Mouse (Mus musculus): ENCODE data around the gene Ngp. TPM values are rescaled to one million over a fixed set of nuclear protein-coding genes. Genes with fewer than 3 reads are reported as not detected.

Ngp gene
- polyA plus RNA-seq, 1 experiment: not detected

DNA sequence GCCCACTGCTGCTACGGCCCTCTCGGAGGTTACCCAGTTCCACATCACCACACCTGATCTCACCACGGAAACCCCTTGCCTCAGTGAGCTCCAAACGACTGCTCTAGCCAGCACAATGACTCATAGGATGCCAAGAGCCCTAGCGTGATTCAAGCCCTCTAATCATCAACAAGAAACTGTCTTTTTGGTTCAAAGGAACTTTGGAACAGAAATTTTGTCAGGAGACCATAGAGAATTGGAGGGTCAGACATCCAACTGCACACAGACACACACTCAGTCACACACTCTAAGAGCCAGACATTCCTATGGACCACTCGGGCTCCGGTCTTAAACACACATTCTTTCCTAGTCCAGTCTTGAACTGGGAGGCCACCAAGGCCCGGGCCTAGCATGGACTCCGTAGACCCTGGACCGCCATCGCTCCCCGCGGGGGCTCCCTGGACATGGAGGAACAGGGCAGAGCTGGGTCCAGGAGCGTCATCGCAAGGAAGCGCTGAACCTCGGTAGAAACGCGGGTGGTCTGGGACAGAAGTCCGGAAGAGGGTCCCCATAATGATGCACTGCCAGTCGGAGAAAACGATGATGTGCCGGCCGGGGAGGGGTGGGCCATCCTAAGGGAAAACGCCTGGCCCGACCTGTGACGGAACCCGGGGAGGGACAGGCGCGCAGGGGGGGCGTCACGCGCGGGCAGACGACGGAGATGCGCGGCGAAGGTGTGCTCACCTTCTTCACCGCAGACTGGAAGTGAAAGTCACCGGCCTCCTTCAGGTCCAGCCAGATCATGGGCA is 12.0 kb upstream of the Ngp start:
- Histone ChIP-seq H3K4me3 (ENCODE audit: insufficient read depth, low read depth, low read length) (peak overlapping the region; percentile 88), H3K4me1 (ENCODE audit: control insufficient read depth, insufficient read depth, insufficient read length, low read length) (peaks cover 3% of the 10 kb centered on the region; the same call in 1 of the 2 replicates), H3K27ac (replicated peaks; ENCODE audit: low read depth, low read length) (peak overlapping the region; percentile 13)

- peaks cover 3% of the 10 kb centered on the region; the same call in 1 of the 2 replicates for H3K4me1 ChIP-seq (ENCODE audit: control insufficient read depth, insufficient read depth, insufficient read length, low read length)
- peak within 1 kb of the TSS; percentile 88 for H3K4me3 ChIP-seq (ENCODE audit: insufficient read depth, low read depth, low read length)
- H3K27ac ChIP-seq (replicated peaks; ENCODE audit: low read depth, low read length): peak within 1 kb of the TSS; percentile 69
Measured at GRCm38 (mm10) chr9:110408099-110408773, 11.3 kb upstream of the Ngp start, which contains the start of gene Ptpn23. Ptpn23 (minus strand) TSS chr9:110408213.

DNA sequence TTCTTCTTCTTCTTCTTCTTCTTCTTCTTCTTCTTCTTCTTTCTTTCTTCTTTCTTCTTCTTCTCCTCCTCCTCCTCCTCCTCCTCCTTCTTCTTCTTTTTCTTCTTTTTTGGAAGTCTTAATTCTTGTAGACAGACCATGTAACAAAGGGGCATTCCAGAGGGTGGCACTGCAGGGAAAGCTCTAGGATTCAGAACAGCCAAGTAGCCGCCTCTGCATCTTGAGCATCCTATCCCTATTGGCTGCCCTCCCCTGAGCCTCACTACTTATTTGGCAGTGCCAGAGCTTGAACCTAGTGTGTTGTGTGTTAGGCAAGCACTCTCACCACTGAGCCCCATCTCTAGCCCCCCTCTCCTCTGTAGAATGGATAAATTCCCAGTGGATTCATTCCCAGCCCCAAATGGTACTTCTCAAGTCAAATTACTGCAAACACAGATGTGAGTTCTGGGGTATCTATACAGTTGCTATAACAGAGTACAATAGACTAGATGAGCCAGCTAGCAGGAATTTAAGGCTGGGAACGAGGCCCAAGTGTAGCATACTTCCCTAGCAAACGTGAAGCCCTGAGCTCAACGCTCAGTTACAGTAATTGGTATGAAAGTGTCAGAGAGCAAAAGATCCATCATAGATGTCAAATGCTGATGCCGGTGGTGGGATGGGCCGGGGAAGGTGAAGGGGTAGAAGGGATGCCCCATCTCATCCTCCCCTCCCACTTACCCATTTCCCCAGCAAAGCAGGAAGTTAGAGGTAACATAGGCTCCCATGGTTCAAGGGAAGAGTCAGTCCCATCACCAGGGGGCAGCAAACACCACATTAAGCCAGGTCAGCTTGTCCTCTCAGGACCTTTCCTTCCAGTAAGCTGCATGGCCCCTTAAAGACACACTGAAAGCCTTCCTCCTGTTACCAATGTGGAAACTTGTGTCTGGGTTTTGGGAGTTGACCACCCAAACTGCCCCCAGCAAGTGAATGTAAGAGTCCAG is 8.3 kb upstream of the Ngp start:
- H3K4me1 ChIP-seq (ENCODE audit: control insufficient read depth, insufficient read depth, insufficient read length, low read length): peaks cover 3% of the 10 kb centered on the region; the same call in 1 of the 2 replicates
- H3K27ac ChIP-seq (replicated peaks; ENCODE audit: low read depth, low read length): no peak overlapping the region
- H3K4me3 ChIP-seq (ENCODE audit: insufficient read depth, low read depth, low read length): no peak overlapping the region

- Histone ChIP-seq H3K4me1 (ENCODE audit: control insufficient read depth, insufficient read depth, insufficient read length, low read length) (no peaks in the 10 kb centered on the region), H3K27ac (replicated peaks; ENCODE audit: low read depth, low read length) (no peak overlapping the region), H3K4me3 (ENCODE audit: insufficient read depth, low read depth, low read length) (no peak overlapping the region)
Measured at GRCm38 (mm10) chr9:110412926-110413325, 6.6 kb upstream of the Ngp start.

DNA sequence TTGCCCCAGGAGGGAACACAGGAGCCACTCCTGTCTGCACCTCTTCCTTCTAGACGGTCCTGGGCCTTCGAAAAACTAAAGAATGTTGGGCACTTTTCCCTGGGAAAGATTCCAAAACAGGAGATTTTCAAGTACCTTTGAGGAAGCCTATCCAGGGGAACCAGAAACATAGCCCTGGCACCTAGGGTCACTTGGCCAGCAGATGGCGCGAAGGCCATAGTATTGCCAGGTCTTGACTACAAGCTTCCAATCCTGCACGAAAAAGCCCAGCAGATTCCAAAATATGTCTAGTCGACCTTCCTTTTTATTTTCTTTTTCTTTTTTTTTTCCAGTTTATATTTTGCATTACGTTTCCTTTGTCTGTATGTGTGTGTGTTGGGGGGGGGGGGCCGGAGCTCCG is 5.8 kb upstream of the Ngp start:
- no peak overlapping the region for H3K27ac ChIP-seq (replicated peaks; ENCODE audit: low read depth, low read length)
- no peaks in the 10 kb centered on the region for H3K4me1 ChIP-seq (ENCODE audit: control insufficient read depth, insufficient read depth, insufficient read length, low read length)
- no peak overlapping the region for H3K4me3 ChIP-seq (ENCODE audit: insufficient read depth, low read depth, low read length)

GRCm38 (mm10) chr9:110431241-110431640 is 11.7 kb downstream of the Ngp start:
- Histone ChIP-seq H3K4me3 (ENCODE audit: insufficient read depth, low read depth, low read length) (no peak overlapping the region), H3K27ac (replicated peaks; ENCODE audit: low read depth, low read length) (no peak overlapping the region), H3K4me1 (ENCODE audit: control insufficient read depth, insufficient read depth, insufficient read length, low read length) (no peaks in the 10 kb centered on the region)

GRCm38 (mm10) chr9:110433045-110433444 is 13.5 kb downstream of the Ngp start:
- no peak overlapping the region for H3K4me3 ChIP-seq (ENCODE audit: insufficient read depth, low read depth, low read length)
- H3K27ac ChIP-seq (replicated peaks; ENCODE audit: low read depth, low read length): no peak overlapping the region
- H3K4me1 ChIP-seq (ENCODE audit: control insufficient read depth, insufficient read depth, insufficient read length, low read length): no peaks in the 10 kb centered on the region

- Histone ChIP-seq H3K4me1 (ENCODE audit: control insufficient read depth, insufficient read depth, insufficient read length, low read length) (no peaks in the 10 kb centered on the region), H3K4me3 (ENCODE audit: insufficient read depth, low read depth, low read length) (no peak overlapping the region), H3K27ac (replicated peaks; ENCODE audit: low read depth, low read length) (no peak overlapping the region)
Measured at GRCm38 (mm10) chr9:110436041-110436440, 16.5 kb downstream of the Ngp start.

GRCm38 (mm10) chr9:110440049-110440448 is 20.5 kb downstream of the Ngp start:
- H3K27ac ChIP-seq (replicated peaks; ENCODE audit: low read depth, low read length): no peak overlapping the region
- H3K4me1 ChIP-seq (ENCODE audit: control insufficient read depth, insufficient read depth, insufficient read length, low read length): no peaks in the 10 kb centered on the region
- H3K4me3 ChIP-seq (ENCODE audit: insufficient read depth, low read depth, low read length): no peak overlapping the region

GRCm38 (mm10) chr9:110440559-110440958 is 21.0 kb downstream of the Ngp start:
- H3K4me1 ChIP-seq (ENCODE audit: control insufficient read depth, insufficient read depth, insufficient read length, low read length): no peaks in the 10 kb centered on the region
- no peak overlapping the region for H3K27ac ChIP-seq (replicated peaks; ENCODE audit: low read depth, low read length)
- H3K4me3 ChIP-seq (ENCODE audit: insufficient read depth, low read depth, low read length): no peak overlapping the region

GRCm38 (mm10) chr9:110448356-110448755 is 28.8 kb downstream of the Ngp start:
- Histone ChIP-seq H3K4me1 (ENCODE audit: control insufficient read depth, insufficient read depth, insufficient read length, low read length) (no peaks in the 10 kb centered on the region), H3K4me3 (ENCODE audit: insufficient read depth, low read depth, low read length) (no peak overlapping the region), H3K27ac (replicated peaks; ENCODE audit: low read depth, low read length) (no peak overlapping the region)

- H3K27ac ChIP-seq (replicated peaks; ENCODE audit: low read depth, low read length): no peak overlapping the region
- no peaks in the 10 kb centered on the region for H3K4me1 ChIP-seq (ENCODE audit: control insufficient read depth, insufficient read depth, insufficient read length, low read length)
- H3K4me3 ChIP-seq (ENCODE audit: insufficient read depth, low read depth, low read length): no peak overlapping the region
Measured at GRCm38 (mm10) chr9:110448857-110449617, 29.5 kb downstream of the Ngp start.

DNA sequence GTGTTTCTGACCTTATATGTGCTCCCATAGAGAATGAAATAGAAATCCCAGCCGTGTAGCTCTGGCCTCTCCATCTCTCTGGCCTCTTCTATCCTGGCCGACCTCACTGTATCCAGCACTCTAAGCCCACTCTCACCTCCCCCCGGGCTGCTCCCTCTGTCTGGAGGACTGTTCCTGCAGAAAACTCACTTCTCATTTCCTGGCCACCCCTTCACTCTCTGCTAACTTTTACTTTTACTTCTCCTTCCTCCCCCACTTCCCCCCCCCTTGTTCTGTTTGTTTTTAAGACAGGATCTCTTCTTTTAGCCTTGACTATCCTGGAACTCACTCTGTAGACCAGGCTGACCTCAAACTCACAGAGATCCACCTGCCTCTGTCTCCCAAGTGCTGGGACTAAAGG is 33.0 kb downstream of the Ngp start:
- H3K4me3 ChIP-seq (ENCODE audit: insufficient read depth, low read depth, low read length): no peak overlapping the region
- H3K4me1 ChIP-seq (ENCODE audit: control insufficient read depth, insufficient read depth, insufficient read length, low read length): no peaks in the 10 kb centered on the region
- no peak overlapping the region for H3K27ac ChIP-seq (replicated peaks; ENCODE audit: low read depth, low read length)

DNA sequence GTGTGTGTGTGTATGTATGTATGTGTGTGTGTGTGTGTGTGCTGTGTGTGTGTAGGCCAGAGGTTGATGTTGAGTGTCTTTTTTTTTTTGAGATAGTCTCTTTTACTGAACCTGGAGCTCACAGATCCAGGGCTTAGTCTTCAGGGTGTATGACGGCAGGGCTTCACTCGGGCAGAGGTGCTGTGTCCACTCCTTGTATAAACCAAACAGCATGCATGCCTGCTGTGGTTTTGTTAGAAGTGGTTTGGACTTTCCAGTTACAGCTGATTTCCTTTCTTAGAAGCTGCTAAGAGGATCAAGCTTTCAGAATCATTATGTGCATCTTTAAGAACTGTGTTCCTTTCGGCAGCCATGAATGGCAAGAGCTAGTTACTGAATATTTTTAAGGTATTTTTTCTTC is 38.4 kb downstream of the Ngp start:
- peaks cover 2% of the 10 kb centered on the region; the same call in 1 of the 2 replicates for H3K4me1 ChIP-seq (ENCODE audit: control insufficient read depth, insufficient read depth, insufficient read length, low read length)
- no peak overlapping the region for H3K4me3 ChIP-seq (ENCODE audit: insufficient read depth, low read depth, low read length)
- no peak overlapping the region for H3K27ac ChIP-seq (replicated peaks; ENCODE audit: low read depth, low read length)

Measured in brown adipose tissue, adult 24 weeks (tissue).